Mouse (Mus musculus) stomach, embryonic 15.5 days (tissue): ENCODE measurements around the gene Pth. TPM values are rescaled to one million over a fixed set of nuclear protein-coding genes. Genes with fewer than 3 reads are reported as not detected.
A peak's percentile ranks its signal among the peaks of the same experiment; 100 is the strongest.

Source experiments
- ATAC-seq: fragments of 200-750 bp; cut with Nextera tagmentation; 2 replicates; pipeline ENCODE4 v1.8.0; 2017; ENCODE audit warnings: low read depth, moderate number of reproducible peaks, moderate TSS enrichment; ENCODE audit not compliant: insufficient read depth, low FRiP score
- H3K27ac ChIP-seq: fragments of 300-500 bp; sonication (generic); 2 replicates; pipeline ENCODE4 v1.5.1; 2015; ENCODE audit warnings: mild to moderate bottlenecking, inconsistent platforms
- H3K27me3 ChIP-seq: fragments of 300-500 bp; sonication (generic); replicated peaks from 2 replicates; pipeline ENCODE4 v1.6.1; 2015; ENCODE audit warnings: inconsistent platforms
- H3K36me3 ChIP-seq: fragments of 300-500 bp; sonication (generic); 2 replicates; pipeline ENCODE4 v1.6.1; 2015; ENCODE audit warnings: inconsistent platforms
- H3K4me1 ChIP-seq: fragments of 300-500 bp; sonication (generic); 2 replicates; pipeline ENCODE4 v1.6.1; 2015; ENCODE audit warnings: inconsistent platforms
- H3K4me2 ChIP-seq: fragments of 300-500 bp; sonication (generic); 2 replicates; pipeline ENCODE4 v1.6.1; 2015; ENCODE audit warnings: mild to moderate bottlenecking, inconsistent platforms
- H3K4me3 ChIP-seq: fragments of 300-500 bp; sonication (generic); replicated peaks from 2 replicates; pipeline ENCODE4 v1.5.1; 2015; ENCODE audit warnings: inconsistent platforms
- H3K9ac ChIP-seq: fragments of 300-500 bp; sonication (generic); 2 replicates; pipeline ENCODE4 v1.6.1; 2015; ENCODE audit warnings: inconsistent platforms
- H3K9me3 ChIP-seq: fragments of 300-500 bp; sonication (generic); 2 replicates; pipeline ENCODE4 v1.6.1; 2016; ENCODE audit warnings: inconsistent platforms
- WGBS: fragments of 180-500 bp; shearing (Covaris S2); methylation state at CpG from one replicate; pipeline ENCODE4 v1.1.7; 2015; 5-methylcytosine and 5-hydroxymethylcytosine counted together
- polyA plus RNA-seq: library from polyadenylated mRNA; unstranded; fragments of >200 nt; fragmentation: Nextera tagmentation; extraction: Ambion mirVana; gene quantifications from 2 replicates; pipeline ENCODE4 v1.2.1, GENCODE M21; 2015

Pth gene
- polyA plus RNA-seq, 1 experiment from 2014 or later: not detected

DNA sequence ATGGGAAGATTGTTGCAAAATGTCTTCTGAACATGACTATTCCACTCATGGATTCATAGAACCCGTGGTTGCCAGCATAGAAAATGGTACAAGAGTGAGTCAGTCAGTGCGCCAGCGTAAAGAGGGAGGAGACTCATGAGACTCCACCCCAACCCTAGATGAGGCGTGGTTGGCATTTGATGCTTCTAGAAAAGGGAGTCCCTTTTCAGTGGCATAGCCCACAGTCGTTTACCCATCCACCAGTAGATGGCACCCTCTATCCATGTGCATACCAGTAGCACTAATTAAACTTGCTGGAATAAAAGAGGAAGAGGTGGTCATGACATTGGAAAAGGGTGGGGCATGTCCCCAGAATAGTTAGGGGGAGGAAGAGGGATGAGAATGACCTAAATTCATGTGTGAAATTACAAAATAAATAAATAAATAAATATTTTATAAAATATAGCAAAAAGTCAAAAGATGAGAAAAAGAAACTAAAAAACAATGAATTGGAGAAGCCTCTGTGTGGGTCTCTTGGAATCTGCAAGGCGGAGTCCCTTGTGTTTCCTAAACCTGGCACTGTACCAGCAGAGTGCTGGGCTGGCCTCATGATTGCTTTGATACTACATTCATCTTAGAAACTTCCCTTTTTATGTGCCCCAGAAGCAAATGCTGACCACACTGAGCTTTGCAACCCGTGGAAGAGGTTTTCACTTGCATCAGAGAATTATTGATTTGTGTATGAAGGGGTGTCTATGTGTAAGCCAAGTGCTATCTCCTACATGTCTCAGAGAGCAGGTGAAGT, 10.3 kb downstream of the Pth start:
- 27% methylated on average over 7 of the region's 7 CpGs for WGBS
- ATAC-seq: peak; percentile 82
- no peaks in the 10 kb centered on the region for H3K27me3 ChIP-seq
- H3K9ac ChIP-seq: no peak overlapping the region
- no peak overlapping the region for H3K4me2 ChIP-seq
- H3K36me3 ChIP-seq: no peaks in the 10 kb centered on the region
- H3K4me1 ChIP-seq: no peaks in the 10 kb centered on the region
- H3K27ac ChIP-seq: no peak overlapping the region
- no peaks in the 10 kb centered on the region for H3K9me3 ChIP-seq
- no peak overlapping the region for H3K4me3 ChIP-seq

DNA sequence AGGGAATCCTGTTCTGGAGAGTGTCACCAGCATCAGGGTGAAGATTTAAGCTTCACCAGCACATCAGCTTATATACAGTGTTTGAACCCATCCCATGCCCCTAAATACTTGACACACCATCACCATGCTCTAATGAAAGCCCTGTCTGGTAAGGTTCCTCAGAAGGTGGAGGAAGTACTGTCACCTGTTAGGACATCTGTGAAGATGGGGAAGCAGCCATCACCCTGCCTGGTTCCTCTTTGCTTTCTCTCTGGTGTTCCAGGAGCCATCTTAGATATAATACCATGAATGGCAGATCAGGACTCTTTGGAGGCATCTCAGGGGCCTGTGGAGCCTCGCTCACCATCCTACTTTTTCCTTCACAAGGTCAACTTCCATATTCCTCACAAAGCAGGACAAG, 15.7 kb downstream of the Pth start:
- Histone ChIP-seq H3K36me3 (no peaks in the 10 kb centered on the region), H3K9me3 (no peaks in the 10 kb centered on the region), H3K27ac (no peak overlapping the region), H3K4me1 (0 out of 2 replicates have a peak, but pooled peaks cover 3% of the 10 kb centered on the region), H3K9ac (no peak overlapping the region), H3K4me2 (no peak overlapping the region), H3K27me3 (no peaks in the 10 kb centered on the region), H3K4me3 (no peak overlapping the region)
- 79% methylated on average over 1 of the region's 1 CpGs for WGBS
- ATAC-seq: no peak

DNA sequence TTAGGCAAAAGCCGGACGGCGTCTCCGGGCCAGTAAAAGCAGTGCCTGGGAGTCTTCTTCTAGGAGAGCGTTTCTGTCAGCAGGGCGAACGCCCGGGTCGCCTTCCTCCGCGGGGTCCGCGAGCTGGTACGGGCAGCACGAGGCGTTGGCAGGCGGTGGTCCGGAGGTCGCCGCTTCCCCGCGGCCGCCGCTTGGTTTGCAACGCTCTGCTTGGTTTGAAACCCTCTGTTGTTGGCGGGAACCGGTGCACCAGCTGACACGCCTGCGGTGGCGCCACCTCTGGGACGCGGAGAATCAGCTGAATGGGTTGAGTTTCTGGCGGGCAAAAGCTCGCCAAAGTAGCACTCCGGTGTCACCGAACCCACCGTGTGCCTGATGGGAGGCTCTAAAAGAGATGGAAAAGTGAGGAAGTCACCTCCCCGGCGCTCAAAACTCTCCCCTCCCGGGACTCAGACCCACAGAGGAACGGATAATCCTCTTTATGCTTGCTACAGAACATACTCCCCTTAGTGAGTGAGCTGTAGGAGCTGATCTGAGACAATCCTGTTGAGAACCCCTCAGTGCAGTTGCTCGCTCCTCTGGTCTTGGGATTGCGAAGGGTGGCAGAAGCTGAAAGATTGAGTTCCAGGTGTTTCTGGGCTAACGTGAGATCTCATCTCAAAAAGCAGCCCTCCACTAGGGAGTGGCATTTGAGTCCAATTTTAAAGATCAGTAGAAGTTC, 18.6 kb downstream of the Pth start:
- Histone ChIP-seq H3K9me3 (no peaks in the 10 kb centered on the region), H3K36me3 (no peaks in the 10 kb centered on the region), H3K9ac (peak overlapping the region; percentile 60), H3K27ac (peak overlapping the region; percentile 88), H3K4me2 (peak overlapping the region; percentile 95), H3K27me3 (no peaks in the 10 kb centered on the region), H3K4me3 (peak overlapping the region; percentile 92), H3K4me1 (0 out of 2 replicates have a peak, but pooled peaks cover 3% of the 10 kb centered on the region)
- peak; percentile 71 for ATAC-seq
- WGBS: under 1% methylated on average over 44 of the region's 44 CpGs

DNA sequence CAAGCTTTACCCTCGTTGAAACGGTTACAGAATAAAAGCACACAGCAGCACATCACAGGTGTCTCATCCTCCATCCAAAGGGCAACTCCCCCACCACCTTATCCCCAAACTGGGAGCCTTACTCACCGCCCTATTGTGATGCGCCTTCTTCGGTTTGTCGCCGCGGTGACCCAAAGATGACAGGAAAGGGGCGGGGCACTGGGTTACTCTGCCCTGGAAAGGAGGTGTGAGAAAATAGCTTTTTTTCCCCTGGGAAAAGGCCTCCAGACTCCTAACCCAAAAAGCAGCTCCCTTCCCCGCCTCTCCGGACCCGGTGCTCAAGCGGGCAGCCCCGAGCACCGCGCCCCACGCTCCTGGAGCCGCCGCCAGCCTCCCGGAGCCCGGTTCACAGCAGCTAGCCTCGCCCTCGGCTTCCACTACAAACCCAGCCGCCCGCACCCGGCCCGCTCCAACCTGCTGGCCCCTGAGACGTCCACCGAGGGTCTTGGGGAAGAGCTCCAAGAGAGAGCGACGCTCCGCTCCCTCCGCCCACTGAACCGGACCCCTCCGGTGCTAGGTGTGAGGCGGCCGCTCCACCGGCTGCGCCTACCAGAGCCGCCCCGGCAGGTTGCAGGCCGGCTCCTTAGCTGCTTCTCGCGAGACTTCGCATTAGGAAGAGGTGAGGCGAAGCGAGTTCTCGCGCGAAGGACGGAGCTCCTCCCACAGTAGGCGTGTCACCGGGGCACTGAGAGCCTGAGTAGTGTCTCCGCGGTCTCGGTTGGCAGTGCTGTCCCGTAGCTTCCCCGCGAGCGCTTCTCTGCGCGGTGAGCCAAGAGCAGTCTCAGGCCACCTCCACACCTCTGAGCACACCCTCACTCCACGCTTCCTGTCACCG, 19.4 kb downstream of the Pth start, which contains the start of gene Btbd10:
TSS of gene Btbd10 (minus strand) at position 647 of the 874 bp plus-strand sequence.
- Histone ChIP-seq H3K9ac (peak within 1 kb of the TSS; percentile 80), H3K4me2 (peak within 1 kb of the TSS; percentile 95), H3K4me3 (peak within 1 kb of the TSS; percentile 92), H3K27me3 (no peaks in the 10 kb centered on the region), H3K27ac (peak within 1 kb of the TSS; percentile 88), H3K36me3 (no peaks in the 10 kb centered on the region), H3K4me1 (0 out of 2 replicates have a peak, but pooled peaks cover 3% of the 10 kb centered on the region), H3K9me3 (no peaks in the 10 kb centered on the region)
- WGBS: under 1% methylated on average over 63 of the region's 64 CpGs
- peak; percentile 99 for ATAC-seq

DNA sequence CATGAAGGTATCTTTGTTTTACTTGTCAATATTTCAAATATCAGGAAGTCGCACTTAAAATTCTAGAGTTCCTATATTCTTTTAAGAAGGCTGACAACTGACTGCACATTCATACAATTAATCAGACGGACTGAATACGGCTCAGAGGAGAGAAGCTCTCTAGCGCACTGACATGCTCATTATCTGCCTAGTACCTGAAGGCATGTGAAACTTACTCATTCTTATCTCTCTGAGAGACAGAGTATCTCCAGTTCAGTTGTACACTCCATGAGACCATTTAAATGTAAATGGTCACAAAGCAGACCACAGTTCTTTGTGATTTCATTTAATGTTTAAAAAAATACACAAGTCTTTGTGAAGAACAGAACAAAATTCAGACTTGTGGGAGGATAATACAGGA, 20.9 kb downstream of the Pth start:
- no peak for ATAC-seq
- H3K27ac ChIP-seq: no peak overlapping the region
- WGBS: 67% methylated on average over 4 of the region's 4 CpGs

DNA sequence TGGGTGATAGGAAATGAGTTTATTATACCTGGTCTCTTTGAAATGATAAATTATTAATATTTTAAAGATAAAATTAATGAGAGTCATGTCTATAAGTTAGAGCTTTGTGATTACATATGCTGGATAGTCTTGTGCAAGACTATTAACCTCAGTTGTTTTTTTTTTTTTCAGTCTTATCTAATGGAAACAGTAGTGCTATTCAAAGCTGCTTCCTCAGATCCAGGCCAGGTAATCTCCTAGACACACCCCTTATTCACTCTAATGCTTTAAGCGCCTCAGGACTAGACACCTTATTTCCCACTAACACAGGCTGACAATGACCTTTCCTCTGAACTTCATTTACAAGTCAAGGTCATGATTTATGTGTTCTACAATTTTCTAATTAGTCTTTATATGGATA, 39.3 kb downstream of the Pth start:
- Histone ChIP-seq H3K9me3 (no peaks in the 10 kb centered on the region), H3K27ac (no peak overlapping the region), H3K4me1 (no peaks in the 10 kb centered on the region), H3K9ac (no peak overlapping the region), H3K27me3 (no peaks in the 10 kb centered on the region), H3K4me2 (no peak overlapping the region), H3K36me3 (no peaks in the 10 kb centered on the region), H3K4me3 (no peak overlapping the region)
- ATAC-seq: no peak
- 57% methylated on average over 1 of the region's 1 CpGs for WGBS

More for the DNA sequence above, 20.9 kb downstream of the Pth start:
- Histone ChIP-seq H3K9ac (no peak overlapping the region), H3K27me3 (no peaks in the 10 kb centered on the region), H3K9me3 (no peaks in the 10 kb centered on the region), H3K4me3 (no peak overlapping the region), H3K4me1 (0 out of 2 replicates have a peak, but pooled peaks cover 3% of the 10 kb centered on the region), H3K4me2 (no peak overlapping the region), H3K36me3 (no peaks in the 10 kb centered on the region)

DNA sequence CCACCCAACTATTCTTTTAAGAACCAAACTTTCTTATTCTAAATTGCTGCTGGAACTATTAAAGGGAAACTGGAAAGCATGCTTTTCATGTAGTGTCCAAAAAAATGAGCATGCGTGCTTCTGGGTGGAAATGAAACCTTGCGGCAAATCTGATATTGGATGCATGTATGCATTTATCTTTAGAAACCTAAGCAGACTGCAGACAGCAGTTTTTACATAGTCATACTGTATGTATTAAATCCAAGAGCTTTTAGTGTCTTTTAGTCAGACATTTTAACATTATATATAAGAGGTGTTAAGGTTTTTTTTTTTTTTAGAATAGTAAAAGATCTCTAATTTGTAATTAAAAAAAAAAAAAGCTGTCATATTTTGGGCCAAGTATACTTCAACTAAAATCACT, 40.7 kb downstream of the Pth start:
- H3K4me3 ChIP-seq: no peak overlapping the region
- H3K4me2 ChIP-seq: no peak overlapping the region
- no peaks in the 10 kb centered on the region for H3K36me3 ChIP-seq
- no peak for ATAC-seq
- no peak overlapping the region for H3K27ac ChIP-seq
- no peaks in the 10 kb centered on the region for H3K4me1 ChIP-seq
- no peaks in the 10 kb centered on the region for H3K9me3 ChIP-seq
- no peaks in the 10 kb centered on the region for H3K27me3 ChIP-seq
- H3K9ac ChIP-seq: no peak overlapping the region
- 84% methylated on average over 2 of the region's 2 CpGs for WGBS

DNA sequence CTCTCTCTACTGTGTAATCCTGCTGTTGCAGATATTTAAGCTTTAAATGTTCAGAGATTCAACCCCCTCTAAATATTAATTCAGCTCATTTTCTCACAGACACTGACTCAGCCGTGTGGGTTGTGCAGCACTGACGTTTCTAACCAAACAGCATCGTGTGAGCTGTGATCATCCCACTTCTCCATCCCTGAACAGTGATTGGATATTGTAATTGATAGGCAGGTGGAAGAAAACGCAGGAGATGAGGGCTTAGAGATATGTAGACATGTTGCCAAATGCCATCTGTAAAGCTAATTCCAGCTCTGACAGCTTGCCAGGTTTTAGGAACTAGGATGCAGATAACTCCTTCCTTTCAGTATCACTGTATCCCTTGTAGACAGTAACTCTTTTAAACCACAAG, 41.1 kb downstream of the Pth start:
- no peaks in the 10 kb centered on the region for H3K9me3 ChIP-seq

More for the DNA sequence above, 41.1 kb downstream of the Pth start:
- no peak overlapping the region for H3K4me2 ChIP-seq
- H3K27ac ChIP-seq: no peak overlapping the region
- no peaks in the 10 kb centered on the region for H3K36me3 ChIP-seq
- no peak for ATAC-seq
- H3K4me1 ChIP-seq: no peaks in the 10 kb centered on the region
- H3K9ac ChIP-seq: no peak overlapping the region
- WGBS: 33% methylated on average over 4 of the region's 4 CpGs
- H3K4me3 ChIP-seq: no peak overlapping the region
- H3K27me3 ChIP-seq: no peaks in the 10 kb centered on the region

Other genes with a start within 250 kb of the Pth start
- 10.7 and 11.3 TPM in 2 replicates for gene Arntl, start 181.1 kb downstream of the Pth start, polyA plus RNA-seq
- 18.9 and 22.3 TPM in 2 replicates for gene Btbd10, start 19.2 kb downstream of the Pth start, polyA plus RNA-seq
- 93.3 and 94.5 TPM in 2 replicates for gene Far1, start 125.3 kb upstream of the Pth start, polyA plus RNA-seq